10 mouse cellular contexts compared by ENCODE assay signal in the genomic region with DNA sequence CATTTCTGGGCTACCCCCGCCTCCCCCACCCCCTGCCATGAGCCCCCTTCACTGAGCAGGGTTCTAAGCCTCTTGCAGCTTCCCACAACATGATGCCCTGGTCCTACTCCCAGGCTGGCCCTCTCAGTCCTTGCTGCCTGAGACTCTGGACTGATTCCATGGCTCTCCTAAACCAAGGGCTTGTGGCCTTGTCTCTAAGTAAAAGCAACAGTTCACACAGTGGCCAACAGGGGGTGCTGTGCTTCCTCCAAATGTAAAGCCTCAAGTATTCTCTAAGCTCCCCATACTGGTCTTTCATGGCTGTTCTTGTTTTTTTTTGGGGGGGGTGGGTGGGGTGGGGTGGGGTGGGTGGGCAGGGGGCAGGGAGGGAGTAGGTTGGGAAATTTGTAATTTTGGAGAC. TPM values are rescaled to one million over a fixed set of nuclear protein-coding genes. Genes with fewer than 3 reads are reported as not detected.
DNase-seq lines count a peak whose midpoint lies in the region; ATAC-seq and TF ChIP-seq lines count a peak whose summit lies in the region.
"Had no signal": no experiment of that assay in that cellular context is flagged by ENCODE, and none has a peak within 500 bp of the region (broad histone marks: within the 10 kb centered on the region; RNA-seq: fewer than 3 reads in every experiment).

No protein-coding gene starts in this region.

- DNase-seq in forebrain, postnatal 0 days, result peak; percentile 49
- DNase-seq in ovary, postnatal 14 days (ENCODE audit: low spot score), result peak; percentile 25
- DNase-seq in ovary, adult 18-20 months (ENCODE audit: low spot score), result no peak
- peak; percentile 69 for DNase-seq in cerebellum, adult 9-10 months
- peak; percentile 92 for DNase-seq in induced T-regulatory cell, adult 2 months (ENCODE audit: low read depth)
- peak; percentile 43 for DNase-seq in lung, postnatal 25 days (ENCODE audit: low spot score)
- peak; percentile 60 to 81 for DNase-seq in spleen, postnatal 4 days (ENCODE audit: low spot score in 2 of 2)

- no peaks in the 10 kb centered on the region for H3K36me3 ChIP-seq in forebrain, postnatal 0 days (ENCODE audit: insufficient read depth)
- H3K36me3 ChIP-seq in forebrain, embryonic 16.5 days (ENCODE audit: control insufficient read depth, insufficient read depth), result no peaks in the 10 kb centered on the region
- H3K36me3 ChIP-seq: limb, embryonic 12.5 days had no signal

- peak; percentile 54 for TF ChIP-seq CTCF in forebrain, postnatal 0 days (IDR thresholded peaks at IDR 0.05; ENCODE audit: low read depth)

- no peak overlapping the region for H3K4me3 ChIP-seq in forebrain, postnatal 0 days (ENCODE audit: low read depth, low read length)
- H3K4me3 ChIP-seq in forebrain, embryonic 16.5 days (replicated peaks; ENCODE audit: low read length), result no peak overlapping the region
- H3K4me3 ChIP-seq: limb, embryonic 12.5 days had no signal

- no peak overlapping the region for H3K27ac ChIP-seq in forebrain, postnatal 0 days (ENCODE audit: low read depth, low read length)
- no peak overlapping the region for H3K27ac ChIP-seq in forebrain, embryonic 16.5 days (ENCODE audit: low read length)
- H3K27ac ChIP-seq: limb, embryonic 12.5 days had no signal

- H3K9me3 ChIP-seq in forebrain, postnatal 0 days (ENCODE audit: low read length), result no peaks in the 10 kb centered on the region
- no peaks in the 10 kb centered on the region for H3K9me3 ChIP-seq in forebrain, embryonic 16.5 days (ENCODE audit: control insufficient read depth, low read length)
- H3K9me3 ChIP-seq: limb, embryonic 12.5 days had no signal

- H3K4me2 ChIP-seq in forebrain, postnatal 0 days (ENCODE audit: low read depth), result no peak overlapping the region
- no peak overlapping the region for H3K4me2 ChIP-seq in forebrain, embryonic 16.5 days (ENCODE audit: low read length)
- H3K4me2 ChIP-seq: limb, embryonic 12.5 days had no signal

- H3K4me1 ChIP-seq in forebrain, postnatal 0 days (ENCODE audit: insufficient read depth), result no peaks in the 10 kb centered on the region
- no peaks in the 10 kb centered on the region for H3K4me1 ChIP-seq in forebrain, embryonic 16.5 days (replicated peaks; ENCODE audit: control insufficient read depth, insufficient read depth, low read length)

- ATAC-seq in forebrain, postnatal 0 days, result no peak
- ATAC-seq in forebrain, embryonic 16.5 days, result no peak

- H3K27me3 ChIP-seq in forebrain, postnatal 0 days (ENCODE audit: insufficient read depth, low read length), result no peaks in the 10 kb centered on the region
- H3K27me3 ChIP-seq in forebrain, embryonic 16.5 days (replicated peaks; ENCODE audit: control insufficient read depth, insufficient read depth, low read length), result no peaks in the 10 kb centered on the region
- H3K27me3 ChIP-seq: limb, embryonic 12.5 days had no signal

- 90% methylated on average over 1 of the region's 1 CpGs for WGBS in forebrain, postnatal 0 days
- WGBS in forebrain, embryonic 16.5 days, result 94% methylated on average over 1 of the region's 1 CpGs

- H3K9ac ChIP-seq in forebrain, postnatal 0 days, result no peak overlapping the region
- no peak overlapping the region for H3K9ac ChIP-seq in forebrain, embryonic 16.5 days (replicated peaks; ENCODE audit: low read depth, low read length)
- H3K9ac ChIP-seq: limb, embryonic 12.5 days had no signal

RNA-seq across cellular contexts. Expression of a gene that starts 5.9 kb away (rescaled TPM):
- total RNA-seq in forebrain, postnatal 0 days (2014; rRNA removed), result 0.69 and 1.8 TPM in 2 replicates
- 0.63 and 0.80 TPM in 2 replicates for polyA plus RNA-seq in forebrain, postnatal 0 days (2015; fragmentation: Nextera tagmentation; extraction: Ambion mirVana)
- 0.32 and 0.34 TPM in 2 replicates for polyA plus RNA-seq in forebrain, embryonic 16.5 days (2015; fragmentation: Nextera tagmentation; extraction: Ambion mirVana)

RNA-seq across cellular contexts. Expression of a gene that starts 11.1 kb away (rescaled TPM):
- not detected in 2 replicates for total RNA-seq in forebrain, postnatal 0 days (2014; rRNA removed)
- polyA plus RNA-seq in forebrain, postnatal 0 days (2015; fragmentation: Nextera tagmentation; extraction: Ambion mirVana), result 0.13 and 0.21 TPM in 2 replicates
- polyA plus RNA-seq in forebrain, embryonic 16.5 days (2015; fragmentation: Nextera tagmentation; extraction: Ambion mirVana), result not detected in 2 replicates
- total RNA-seq: adrenal gland, adult 18-20 months had no signal
- polyA plus RNA-seq: limb, embryonic 12.5 days had no signal

RNA-seq across cellular contexts. Expression of a gene that starts 29.0 kb away (rescaled TPM):
- 0.38 and 0.52 TPM in 2 replicates for total RNA-seq in forebrain, postnatal 0 days (2014; rRNA removed)
- polyA plus RNA-seq in forebrain, postnatal 0 days (2015; fragmentation: Nextera tagmentation; extraction: Ambion mirVana), result 0.29 and 0.69 TPM in 2 replicates
- polyA plus RNA-seq in forebrain, embryonic 16.5 days (2015; fragmentation: Nextera tagmentation; extraction: Ambion mirVana), result 0.15 and 0.25 TPM in 2 replicates
- polyA plus RNA-seq: limb, embryonic 12.5 days had no signal

RNA-seq across cellular contexts. Expression of a gene that starts 40.7 kb away (rescaled TPM):
- total RNA-seq in forebrain, postnatal 0 days (2014; rRNA removed), result not detected in 2 replicates
- polyA plus RNA-seq in forebrain, postnatal 0 days (2015; fragmentation: Nextera tagmentation; extraction: Ambion mirVana), result not detected in 2 replicates
- not detected in 2 replicates for polyA plus RNA-seq in forebrain, embryonic 16.5 days (2015; fragmentation: Nextera tagmentation; extraction: Ambion mirVana)
- total RNA-seq: adrenal gland, adult 18-20 months had no signal
- polyA plus RNA-seq: limb, embryonic 12.5 days had no signal

RNA-seq across cellular contexts. Expression of a gene that starts 54.8 kb away (rescaled TPM):
- not detected in 2 replicates for total RNA-seq in forebrain, postnatal 0 days (2014; rRNA removed)
- not detected in 2 replicates for polyA plus RNA-seq in forebrain, postnatal 0 days (2015; fragmentation: Nextera tagmentation; extraction: Ambion mirVana)
- polyA plus RNA-seq in forebrain, embryonic 16.5 days (2015; fragmentation: Nextera tagmentation; extraction: Ambion mirVana), result not detected in 2 replicates
- total RNA-seq: adrenal gland, adult 18-20 months had no signal
- polyA plus RNA-seq: limb, embryonic 12.5 days had no signal
